Comparison of ENCODE assay signal across 26 mouse cellular contexts in the genomic region with DNA sequence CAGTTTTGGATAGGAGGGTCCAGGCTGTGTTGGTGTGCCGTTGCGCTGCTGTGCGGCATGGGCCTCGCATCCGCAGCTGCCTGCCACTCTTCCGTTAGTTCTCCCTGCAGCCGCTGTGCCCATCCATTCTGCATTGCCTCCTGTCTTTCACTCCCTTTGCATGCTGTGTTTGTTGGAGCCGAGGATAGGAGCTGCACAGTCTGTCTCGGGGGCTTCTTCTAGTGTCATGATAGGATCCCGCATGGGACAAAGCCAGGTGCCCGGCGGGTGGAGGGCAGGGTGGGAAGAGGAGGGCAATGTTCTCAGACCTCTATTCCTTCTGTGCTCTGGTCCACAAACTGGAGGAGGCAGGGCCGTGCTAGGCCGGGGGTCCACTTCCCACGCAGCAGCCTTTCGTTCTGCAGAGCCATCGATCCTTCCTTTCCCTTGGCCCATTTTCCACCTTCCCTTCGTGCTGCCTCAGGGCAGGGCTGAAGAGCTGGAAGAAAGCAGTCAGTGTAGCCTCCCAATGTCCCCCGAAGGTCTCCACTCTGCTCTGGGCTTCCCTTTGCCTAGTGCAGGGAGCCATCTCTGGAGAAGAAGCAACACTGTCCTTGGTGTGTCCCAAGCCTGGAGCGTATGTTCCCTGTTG. TPM values are rescaled to one million over a fixed set of nuclear protein-coding genes. Genes with fewer than 3 reads are reported as not detected.
DNase-seq lines count a peak whose midpoint lies in the region; ATAC-seq and TF ChIP-seq lines count a peak whose summit lies in the region.
"Had no signal": no experiment of that assay in that cellular context is flagged by ENCODE, and none has a peak within 500 bp of the region (broad histone marks: within the 10 kb centered on the region; RNA-seq: fewer than 3 reads in every experiment).

No protein-coding gene starts in this region.

- ATAC-seq in embryonic facial prominence, embryonic 13.5 days (ENCODE audit: insufficient number of reproducible peaks, insufficient read depth, low FRiP score, low TSS enrichment, low read depth), result no peak
- ATAC-seq in heart, embryonic 16.5 days (replicated peaks; ENCODE audit: extremely low read depth, insufficient read depth, low FRiP score), result no peak
- no peak for ATAC-seq in liver, postnatal 0 days
- ATAC-seq: intestine, embryonic 16.5 days; midbrain, embryonic 16.5 days had no signal

- TF ChIP-seq EP300 in liver, postnatal 0 days (IDR thresholded peaks at IDR 0.05; ENCODE audit: low read depth), result no peak

- 0 out of 2 replicates have a peak overlapping the region, but pooled peaks have one; percentile 21 for H3K9ac ChIP-seq in embryonic facial prominence, embryonic 13.5 days
- no peak overlapping the region; the same call in 1 of the 2 replicates for H3K9ac ChIP-seq in heart, embryonic 16.5 days (ENCODE audit: low read length)
- H3K9ac ChIP-seq in liver, postnatal 0 days (replicated peaks), result no peak overlapping the region
- H3K9ac ChIP-seq: heart, embryonic 13.5 days; liver, embryonic 15.5 days; lung, embryonic 15.5 days; neural tube, embryonic 12.5 days; stomach, embryonic 15.5 days had no signal

- DNase-seq in embryonic facial prominence, embryonic 10.5 days (ENCODE audit: low spot score), result no peak
- DNase-seq in heart, postnatal 4 days, result no peak
- DNase-seq in thymus, postnatal 0 days (ENCODE audit: low spot score), result peak; percentile 17
- no peak for DNase-seq in liver, postnatal 0 days
- no peak for DNase-seq in cerebellum, adult 8-10 months
- DNase-seq: adrenal gland, postnatal 25 days; cerebellum, adult 18-20 months; cerebellum, postnatal 14 days; gastrocnemius, postnatal 14 days; heart, postnatal 36 days; layer of hippocampus, adult 9-11 months; right cerebral cortex, postnatal 4 days had no signal

- H3K36me3 ChIP-seq in embryonic facial prominence, embryonic 13.5 days, result 0 out of 2 replicates have a peak, but pooled peaks cover 7% of the 10 kb centered on the region
- no peaks in the 10 kb centered on the region for H3K36me3 ChIP-seq in embryonic facial prominence, embryonic 10.5 days (replicated peaks)
- peaks cover 13% of the 10 kb centered on the region for H3K36me3 ChIP-seq in heart, embryonic 16.5 days (ENCODE audit: control insufficient read depth, insufficient read depth)
- H3K36me3 ChIP-seq in E14TG2a.4 (ENCODE audit: insufficient read depth, low read length), result peaks cover 34% of the 10 kb centered on the region
- peaks cover 50% of the 10 kb centered on the region for H3K36me3 ChIP-seq in liver, postnatal 0 days (replicated peaks; ENCODE audit: insufficient read depth, low read length)

- H3K4me1 ChIP-seq in embryonic facial prominence, embryonic 13.5 days, result peaks cover 7% of the 10 kb centered on the region; the same call in 1 of the 2 replicates
- peaks cover 4% of the 10 kb centered on the region for H3K4me1 ChIP-seq in embryonic facial prominence, embryonic 10.5 days
- peaks cover 10% of the 10 kb centered on the region for H3K4me1 ChIP-seq in heart, embryonic 16.5 days (ENCODE audit: control insufficient read depth, insufficient read depth, low read length)
- peaks cover 32% of the 10 kb centered on the region for H3K4me1 ChIP-seq in E14TG2a.4 (replicated peaks; ENCODE audit: low read depth, low read length)
- peaks cover 9% of the 10 kb centered on the region for H3K4me1 ChIP-seq in liver, postnatal 0 days (ENCODE audit: insufficient read depth)
- H3K4me1 ChIP-seq: neural tube, embryonic 12.5 days had no signal

- H3K27me3 ChIP-seq in embryonic facial prominence, embryonic 13.5 days, result peaks cover 13% of the 10 kb centered on the region
- H3K27me3 ChIP-seq in embryonic facial prominence, embryonic 10.5 days (replicated peaks; ENCODE audit: low read depth, poor library complexity, severe bottlenecking), result peaks cover 14% of the 10 kb centered on the region
- no peaks in the 10 kb centered on the region for H3K27me3 ChIP-seq in heart, embryonic 16.5 days (ENCODE audit: control insufficient read depth, insufficient read depth, low read length)
- H3K27me3 ChIP-seq in E14TG2a.4 (ENCODE audit: insufficient read depth, low read length), result peaks cover 9% of the 10 kb centered on the region
- H3K27me3 ChIP-seq in liver, postnatal 0 days (ENCODE audit: insufficient read depth, low read length), result no peaks in the 10 kb centered on the region
- H3K27me3 ChIP-seq: heart, embryonic 13.5 days; liver, embryonic 15.5 days; lung, embryonic 15.5 days; neural tube, embryonic 12.5 days; stomach, embryonic 15.5 days had no signal

- no peak overlapping the region for H3K4me2 ChIP-seq in embryonic facial prominence, embryonic 13.5 days
- H3K4me2 ChIP-seq in heart, embryonic 16.5 days (ENCODE audit: low read depth, low read length), result no peak overlapping the region
- H3K4me2 ChIP-seq in liver, postnatal 0 days (ENCODE audit: low read depth, low read length), result no peak overlapping the region
- H3K4me2 ChIP-seq: heart, embryonic 13.5 days; hindbrain, embryonic 13.5 days; liver, embryonic 15.5 days; lung, embryonic 15.5 days; midbrain, embryonic 11.5 days; neural tube, embryonic 12.5 days; stomach, embryonic 15.5 days had no signal

- TF ChIP-seq CTCF in E14TG2a.4 (conservative IDR thresholded peaks at IDR 0.05; ENCODE audit: low read length), result no peak
- TF ChIP-seq CTCF in liver, postnatal 0 days (IDR thresholded peaks at IDR 0.05; ENCODE audit: low read depth), result no peak

- H3K9me3 ChIP-seq in embryonic facial prominence, embryonic 13.5 days, result no peaks in the 10 kb centered on the region
- no peaks in the 10 kb centered on the region for H3K9me3 ChIP-seq in embryonic facial prominence, embryonic 10.5 days
- no peaks in the 10 kb centered on the region for H3K9me3 ChIP-seq in heart, embryonic 16.5 days (replicated peaks; ENCODE audit: control insufficient read depth, low read length)
- no peaks in the 10 kb centered on the region for H3K9me3 ChIP-seq in E14TG2a.4 (ENCODE audit: low read length)
- no peaks in the 10 kb centered on the region for H3K9me3 ChIP-seq in liver, postnatal 0 days (ENCODE audit: low read length)
- H3K9me3 ChIP-seq: heart, embryonic 13.5 days; hindbrain, embryonic 13.5 days; liver, embryonic 15.5 days; lung, embryonic 15.5 days; neural tube, embryonic 12.5 days; stomach, embryonic 15.5 days had no signal

- 87% methylated on average over 20 of the region's 20 CpGs for WGBS in embryonic facial prominence, embryonic 13.5 days
- 91% methylated on average over 20 of the region's 20 CpGs for WGBS in embryonic facial prominence, embryonic 10.5 days
- 88% methylated on average over 20 of the region's 20 CpGs for WGBS in heart, embryonic 16.5 days
- 89% methylated on average over 20 of the region's 20 CpGs for WGBS in liver, postnatal 0 days (ENCODE audit: insufficient replicate concordance)

- no peak overlapping the region for H3K4me3 ChIP-seq in embryonic facial prominence, embryonic 13.5 days
- no peak overlapping the region; the same call in 1 of the 2 replicates for H3K4me3 ChIP-seq in embryonic facial prominence, embryonic 10.5 days
- H3K4me3 ChIP-seq in heart, embryonic 16.5 days (ENCODE audit: low read length), result no peak overlapping the region
- peak overlapping the region; percentile 37; the same call in 1 of the 2 replicates for H3K4me3 ChIP-seq in E14TG2a.4 (replicated peaks; ENCODE audit: low read length)
- H3K4me3 ChIP-seq in liver, postnatal 0 days (ENCODE audit: low read depth, low read length), result no peak overlapping the region
- H3K4me3 ChIP-seq: heart, embryonic 13.5 days; hindbrain, embryonic 13.5 days; liver, embryonic 15.5 days; lung, embryonic 15.5 days; neural tube, embryonic 12.5 days; stomach, embryonic 15.5 days had no signal

- no peak overlapping the region for H3K27ac ChIP-seq in embryonic facial prominence, embryonic 13.5 days
- no peak overlapping the region for H3K27ac ChIP-seq in embryonic facial prominence, embryonic 10.5 days (replicated peaks)
- H3K27ac ChIP-seq in heart, embryonic 16.5 days (ENCODE audit: low read length), result peak overlapping the region; percentile 49
- no peak overlapping the region for H3K27ac ChIP-seq in liver, postnatal 0 days (ENCODE audit: low read depth)
- H3K27ac ChIP-seq: heart, embryonic 13.5 days; hindbrain, embryonic 13.5 days; liver, embryonic 15.5 days; lung, embryonic 15.5 days; neural tube, embryonic 12.5 days; stomach, embryonic 15.5 days had no signal

RNA-seq across cellular contexts. Expression of gene Vamp1, which starts 5.9 kb away (rescaled TPM):
- 4.3 and 4.4 TPM in 2 replicates for polyA plus RNA-seq in embryonic facial prominence, embryonic 13.5 days (2015; fragmentation: Nextera tagmentation; extraction: Ambion mirVana)
- 2.6 and 3.1 TPM in 2 replicates for polyA plus RNA-seq in embryonic facial prominence, embryonic 10.5 days (2016; fragmentation: Nextera tagmentation; extraction: Ambion mirVana)
- 7.0 and 8.4 TPM in 2 replicates for polyA plus RNA-seq in heart, embryonic 16.5 days (2015; fragmentation: Nextera tagmentation; extraction: Ambion mirVana)
- total RNA-seq in heart, postnatal 4 days (2021), result 1 to 10 TPM; 7.3 to 8.8 TPM
- polyA plus RNA-seq in thymus, postnatal 0 days (2015; fragmentation: Nextera tagmentation; extraction: Ambion mirVana), result 61.0 and 75.3 TPM in 2 replicates
- 1.4 and 1.7 TPM in 2 replicates for polyA plus RNA-seq in liver, postnatal 0 days (2015; fragmentation: Nextera tagmentation; extraction: Ambion mirVana)

RNA-seq across cellular contexts. Expression of gene Tapbpl, which starts 10.4 kb away (rescaled TPM):
- polyA plus RNA-seq in embryonic facial prominence, embryonic 13.5 days (2015; fragmentation: Nextera tagmentation; extraction: Ambion mirVana), result 2.8 and 3.5 TPM in 2 replicates
- 0.98 and 1.6 TPM in 2 replicates for polyA plus RNA-seq in embryonic facial prominence, embryonic 10.5 days (2016; fragmentation: Nextera tagmentation; extraction: Ambion mirVana)
- 7.4 and 9.1 TPM in 2 replicates for polyA plus RNA-seq in heart, embryonic 16.5 days (2015; fragmentation: Nextera tagmentation; extraction: Ambion mirVana)
- 1 to 10 TPM; 3.3 to 3.6 TPM for total RNA-seq in heart, postnatal 4 days (2021)
- polyA plus RNA-seq in thymus, postnatal 0 days (2015; fragmentation: Nextera tagmentation; extraction: Ambion mirVana), result 42.5 and 53.1 TPM in 2 replicates
- polyA plus RNA-seq in liver, postnatal 0 days (2015; fragmentation: Nextera tagmentation; extraction: Ambion mirVana), result 14.4 and 14.7 TPM in 2 replicates

RNA-seq across cellular contexts. Expression of gene Cd27, which starts 15.6 kb away (rescaled TPM):
- polyA plus RNA-seq in embryonic facial prominence, embryonic 13.5 days (2015; fragmentation: Nextera tagmentation; extraction: Ambion mirVana), result 1.7 and 2.8 TPM in 2 replicates
- polyA plus RNA-seq in embryonic facial prominence, embryonic 10.5 days (2016; fragmentation: Nextera tagmentation; extraction: Ambion mirVana), result 0.95 and 0.98 TPM in 2 replicates
- polyA plus RNA-seq in heart, embryonic 16.5 days (2015; fragmentation: Nextera tagmentation; extraction: Ambion mirVana), result 7.9 and 18.5 TPM in 2 replicates
- total RNA-seq in heart, postnatal 4 days (2021), result under 1 TPM; 0.38 to 0.41 TPM
- polyA plus RNA-seq in thymus, postnatal 0 days (2015; fragmentation: Nextera tagmentation; extraction: Ambion mirVana), result 175 and 252 TPM in 2 replicates
- 1.1 and 2.3 TPM in 2 replicates for polyA plus RNA-seq in liver, postnatal 0 days (2015; fragmentation: Nextera tagmentation; extraction: Ambion mirVana)
- total RNA-seq: left cerebral cortex, postnatal 14 days had no signal
- polyA plus RNA-seq: cortical plate, adult 2 months had no signal

RNA-seq across cellular contexts. Expression of gene Mrpl51, which starts 29.6 kb away (rescaled TPM):
- 216 and 218 TPM in 2 replicates for polyA plus RNA-seq in embryonic facial prominence, embryonic 13.5 days (2015; fragmentation: Nextera tagmentation; extraction: Ambion mirVana)
- polyA plus RNA-seq in embryonic facial prominence, embryonic 10.5 days (2016; fragmentation: Nextera tagmentation; extraction: Ambion mirVana), result 207 and 214 TPM in 2 replicates
- 270 and 281 TPM in 2 replicates for polyA plus RNA-seq in heart, embryonic 16.5 days (2015; fragmentation: Nextera tagmentation; extraction: Ambion mirVana)
- total RNA-seq in heart, postnatal 4 days (2021), result 100 to 1,000 TPM; 248 to 271 TPM
- polyA plus RNA-seq in thymus, postnatal 0 days (2015; fragmentation: Nextera tagmentation; extraction: Ambion mirVana), result 281 and 294 TPM in 2 replicates
- 210 and 215 TPM in 2 replicates for polyA plus RNA-seq in liver, postnatal 0 days (2015; fragmentation: Nextera tagmentation; extraction: Ambion mirVana)

RNA-seq across cellular contexts. Expression of gene Ncapd2, which starts 29.7 kb away (rescaled TPM):
- polyA plus RNA-seq in embryonic facial prominence, embryonic 13.5 days (2015; fragmentation: Nextera tagmentation; extraction: Ambion mirVana), result 150 and 163 TPM in 2 replicates
- 261 and 263 TPM in 2 replicates for polyA plus RNA-seq in embryonic facial prominence, embryonic 10.5 days (2016; fragmentation: Nextera tagmentation; extraction: Ambion mirVana)
- 97.4 and 99.3 TPM in 2 replicates for polyA plus RNA-seq in heart, embryonic 16.5 days (2015; fragmentation: Nextera tagmentation; extraction: Ambion mirVana)
- total RNA-seq in heart, postnatal 4 days (2021), result 100 to 1,000 TPM; 101 to 111 TPM
- 130 and 153 TPM in 2 replicates for polyA plus RNA-seq in thymus, postnatal 0 days (2015; fragmentation: Nextera tagmentation; extraction: Ambion mirVana)
- 33.5 and 39.1 TPM in 2 replicates for polyA plus RNA-seq in liver, postnatal 0 days (2015; fragmentation: Nextera tagmentation; extraction: Ambion mirVana)
